Mouse (Mus musculus): Measurements from ENCODE around the gene Ralgapb.

GRCm38 (mm10) chr2:158449845-158450244, 40.2 kb downstream of the Ralgapb start:
- no peak for TF ChIP-seq CTCF (IDR thresholded peaks at IDR 0.05; ENCODE audit: low read depth, low read length)
- TF ChIP-seq POLR2A (IDR thresholded peaks at IDR 0.05; ENCODE audit: extremely low read depth, insufficient read depth, low read length): no peak

All from liver, adult 2 months (tissue).